Mouse (Mus musculus): ENCODE results near the gene Ttc39b.
A peak's percentile ranks its signal among the peaks of the same experiment; 100 is the strongest.

Gene Ttc39b

GRCm38 (mm10) chr4:83323910-83324684, at the start of gene Ttc39b:
Gene Ttc39b (minus strand): TSS chr4:83324255.
- DNase-seq = peak; percentile 100

- DNase-seq = no peak
Measured at GRCm38 (mm10) chr4:83373381-83373780, 49.3 kb upstream of the Ttc39b start.

DNA sequence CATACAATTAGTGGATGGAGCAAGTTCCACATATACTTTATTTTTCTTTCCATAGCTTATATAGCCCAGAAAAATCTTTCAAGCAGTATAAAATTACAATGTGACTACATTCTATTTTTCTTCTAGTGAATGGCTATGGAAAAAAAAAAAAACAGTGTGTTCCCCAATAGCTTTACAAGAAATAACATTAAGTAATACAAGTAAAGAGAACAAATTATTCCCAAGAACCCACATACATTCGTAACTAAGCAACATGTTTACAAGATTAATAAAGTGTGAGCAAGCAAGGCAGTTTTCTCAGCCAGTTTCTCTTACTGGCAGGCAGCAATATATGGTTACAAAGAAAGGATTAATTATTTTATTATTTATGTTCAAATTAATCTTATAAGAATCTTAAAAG, 33.7 kb upstream of the Ttc39b start:
- no peak for DNase-seq

DNA sequence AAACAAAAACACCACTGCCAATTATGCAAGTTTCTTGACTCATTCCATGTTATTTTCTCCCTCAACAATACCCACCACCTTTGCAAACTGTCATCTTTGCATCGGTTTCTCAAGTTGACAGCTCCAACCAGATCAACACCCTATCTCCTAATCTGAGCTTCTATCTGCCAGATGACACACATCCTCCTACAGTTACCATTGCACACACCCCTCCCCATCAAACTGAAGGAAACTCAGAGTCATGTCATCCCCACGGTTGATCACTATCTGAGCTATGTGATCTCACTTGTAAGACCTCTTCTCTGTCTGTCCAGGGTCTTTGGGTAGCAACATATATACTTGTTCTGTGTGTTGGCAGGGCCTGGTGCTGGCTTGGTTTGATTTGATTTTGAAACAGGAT, 30.7 kb upstream of the Ttc39b start:
- no peak for DNase-seq

DNA sequence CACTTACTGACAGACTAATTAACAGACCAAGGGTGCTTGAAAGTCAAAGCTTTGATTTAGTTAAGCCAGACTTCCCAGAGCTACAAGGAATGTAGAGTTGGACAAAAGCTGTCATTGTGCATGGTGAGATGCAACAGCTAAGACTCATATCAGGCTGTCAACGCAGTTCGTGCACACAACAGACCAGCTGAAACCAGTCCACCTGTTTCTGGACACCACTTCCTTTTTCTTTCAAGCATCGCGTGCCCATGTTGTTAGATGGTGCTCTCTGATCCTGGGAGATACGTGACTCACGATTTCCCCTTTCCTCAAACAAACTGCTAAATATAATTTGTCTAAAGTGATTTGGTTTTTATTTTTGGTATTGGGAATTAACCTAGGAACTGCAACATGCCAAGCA, 29.9 kb upstream of the Ttc39b start:
- no peak for DNase-seq

GRCm38 (mm10) chr4:83353276-83353675, 29.2 kb upstream of the Ttc39b start:
- DNase-seq = no peak

DNA sequence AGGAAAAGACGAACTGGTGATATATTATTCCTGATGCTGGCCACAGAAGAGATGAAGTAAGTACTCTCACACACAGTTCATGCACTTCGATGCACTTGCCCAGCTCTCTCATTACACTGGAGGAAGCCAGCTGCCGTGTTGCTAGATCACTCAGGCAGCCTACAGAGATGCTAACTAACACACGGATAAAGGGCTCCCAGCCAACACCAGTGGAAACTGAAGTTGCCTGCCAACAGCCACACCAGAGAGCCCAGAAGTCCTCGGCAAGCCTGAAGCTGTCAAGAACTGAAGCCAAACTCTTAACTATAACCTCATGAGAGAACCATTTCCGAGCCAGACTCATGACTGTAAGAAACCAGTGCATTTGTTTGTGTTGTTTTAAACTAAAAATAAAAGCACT, 26.7 kb upstream of the Ttc39b start:
- DNase-seq = peak; percentile 92

GRCm38 (mm10) chr4:83348970-83349369, 24.9 kb upstream of the Ttc39b start:
- no peak for DNase-seq

DNA sequence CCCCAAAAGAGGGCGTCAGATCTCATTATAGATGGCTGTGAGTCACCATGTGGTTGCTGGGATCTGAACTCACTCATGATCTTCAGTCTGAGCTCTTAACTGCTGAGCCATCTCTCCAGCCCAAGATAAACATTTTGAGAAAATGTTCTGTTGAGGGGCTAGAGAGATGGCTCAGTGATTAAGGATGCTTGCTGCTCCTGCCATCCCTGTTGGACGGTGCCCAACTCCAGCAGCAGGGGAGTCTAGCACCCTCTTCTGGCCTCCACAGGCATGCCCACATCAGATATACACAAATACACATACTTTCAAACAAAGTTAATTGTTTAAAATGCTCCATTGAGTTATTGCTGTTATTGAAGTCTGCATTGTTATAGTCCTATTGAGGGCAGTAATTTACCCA, 19.8 kb upstream of the Ttc39b start:
- peak; percentile 31 for DNase-seq

DNA sequence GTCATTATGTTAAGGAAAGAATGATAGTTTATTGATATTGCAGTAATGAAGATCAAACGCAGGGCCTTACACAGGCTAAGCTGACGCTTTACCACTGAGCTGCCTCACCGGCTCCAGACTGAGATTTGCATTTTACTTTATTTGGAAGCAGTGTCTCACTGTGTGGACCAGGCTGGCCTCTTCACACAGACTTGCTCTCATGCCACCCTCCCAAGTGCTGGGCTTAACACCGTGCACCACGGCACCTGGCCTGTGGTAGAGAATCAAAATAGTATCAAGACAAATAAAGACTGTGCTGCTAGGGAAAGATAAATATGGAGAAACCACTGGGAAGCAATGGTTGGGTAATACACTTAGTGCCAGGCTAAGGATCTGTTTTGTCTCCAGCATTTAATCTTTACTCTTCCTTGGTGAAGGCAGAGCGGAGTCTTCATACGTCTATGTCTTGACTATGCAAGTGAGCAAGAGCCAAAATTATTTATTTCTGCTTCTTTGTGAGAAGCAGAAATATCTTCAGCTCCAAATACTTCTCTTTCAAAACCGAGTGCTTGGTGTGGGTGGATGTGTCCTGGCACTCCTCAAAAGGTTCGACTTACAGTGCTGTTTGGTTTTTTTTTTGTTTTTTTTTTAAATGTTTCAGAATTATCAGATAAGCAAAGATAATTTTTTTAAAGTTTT, 19.2 kb upstream of the Ttc39b start:
- DNase-seq = no peak

DNA sequence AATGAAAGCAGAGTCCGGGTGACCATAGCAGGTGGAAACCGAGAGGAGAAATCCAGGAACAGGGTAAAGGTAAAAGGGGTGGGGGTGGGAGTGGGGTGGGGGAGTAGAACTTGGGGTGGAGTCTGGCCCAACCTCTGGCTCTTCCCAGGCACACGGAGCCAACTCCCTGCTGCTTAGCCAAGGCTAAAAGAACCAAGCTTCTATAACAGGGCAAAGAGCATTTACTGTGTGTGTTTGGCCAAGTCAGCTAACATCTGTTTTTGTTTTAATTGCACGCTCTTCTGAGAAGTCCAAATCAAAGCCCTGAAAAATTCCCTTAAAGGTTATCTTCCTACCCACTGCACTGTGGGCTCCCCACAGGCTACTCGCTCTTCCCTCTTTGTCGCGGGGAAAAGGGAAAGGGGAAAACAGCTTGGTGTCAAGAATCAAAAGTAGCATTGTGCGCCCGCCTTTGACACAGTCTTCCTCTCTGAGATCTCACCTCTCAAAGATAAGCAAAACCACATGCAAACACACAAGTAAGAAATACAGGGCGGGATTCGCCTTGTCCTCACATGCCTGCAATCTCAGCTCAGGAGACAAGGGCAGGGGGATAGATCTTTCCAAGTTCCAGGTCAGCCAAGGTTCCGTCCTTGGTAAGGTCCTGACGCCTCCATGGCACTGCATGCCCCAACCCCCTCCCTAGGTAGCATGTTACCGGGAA, 18.4 kb upstream of the Ttc39b start:
- no peak for DNase-seq

GRCm38 (mm10) chr4:83339393-83339792, 15.3 kb upstream of the Ttc39b start:
- DNase-seq = no peak

GRCm38 (mm10) chr4:83337717-83338116, 13.7 kb upstream of the Ttc39b start:
- no peak for DNase-seq

GRCm38 (mm10) chr4:83330369-83330768, 6.3 kb upstream of the Ttc39b start:
- no peak for DNase-seq

GRCm38 (mm10) chr4:83329615-83330014, 5.6 kb upstream of the Ttc39b start:
- DNase-seq = no peak

DNA sequence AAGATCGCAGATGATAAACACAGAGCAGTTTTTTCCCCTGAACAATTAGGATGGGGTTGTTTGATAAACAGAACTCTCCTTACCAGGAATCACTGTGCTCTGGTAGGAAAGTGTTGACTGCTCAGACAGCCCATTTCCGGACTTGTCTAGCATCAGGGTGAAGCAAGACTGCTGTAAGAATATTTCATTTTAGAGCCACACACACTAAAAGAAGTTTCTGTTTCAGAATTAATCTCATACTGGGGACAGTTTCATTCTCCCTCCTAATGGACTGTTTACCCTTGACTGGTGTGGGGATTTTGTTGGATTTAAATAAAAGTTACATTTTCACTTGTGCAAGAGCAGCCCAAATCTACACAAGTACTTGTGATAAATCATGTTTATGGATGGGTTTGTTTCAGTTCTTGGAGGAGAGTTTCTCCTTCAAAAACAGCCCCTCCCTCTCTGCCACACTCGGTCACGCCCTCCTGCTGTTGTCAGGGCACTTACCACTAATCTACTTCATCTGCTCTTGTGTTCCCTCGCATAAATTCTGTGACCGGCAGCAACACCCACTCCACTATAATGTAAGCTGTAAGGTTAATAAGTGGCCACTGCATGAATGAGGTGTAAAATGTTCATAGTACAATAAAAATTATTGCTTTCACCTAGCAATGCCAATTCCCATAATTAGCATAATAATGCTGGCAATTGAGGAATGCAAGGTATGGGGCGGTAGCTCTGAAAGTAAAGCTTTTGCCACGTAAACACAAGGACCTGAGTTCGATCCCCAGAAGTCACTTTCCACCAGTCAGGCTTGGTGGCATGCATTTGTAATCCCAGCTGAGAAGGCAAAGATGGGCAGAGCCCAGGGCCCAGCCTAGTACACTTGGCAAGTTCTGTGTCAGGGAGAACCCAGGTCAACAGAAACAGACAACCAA, 4.2 kb upstream of the Ttc39b start:
- DNase-seq = peak; percentile 38

GRCm38 (mm10) chr4:83327526-83327925, 3.5 kb upstream of the Ttc39b start:
- no peak for DNase-seq

- DNase-seq = no peak
Measured at GRCm38 (mm10) chr4:83325366-83325765, 1.3 kb upstream of the Ttc39b start.

DNA sequence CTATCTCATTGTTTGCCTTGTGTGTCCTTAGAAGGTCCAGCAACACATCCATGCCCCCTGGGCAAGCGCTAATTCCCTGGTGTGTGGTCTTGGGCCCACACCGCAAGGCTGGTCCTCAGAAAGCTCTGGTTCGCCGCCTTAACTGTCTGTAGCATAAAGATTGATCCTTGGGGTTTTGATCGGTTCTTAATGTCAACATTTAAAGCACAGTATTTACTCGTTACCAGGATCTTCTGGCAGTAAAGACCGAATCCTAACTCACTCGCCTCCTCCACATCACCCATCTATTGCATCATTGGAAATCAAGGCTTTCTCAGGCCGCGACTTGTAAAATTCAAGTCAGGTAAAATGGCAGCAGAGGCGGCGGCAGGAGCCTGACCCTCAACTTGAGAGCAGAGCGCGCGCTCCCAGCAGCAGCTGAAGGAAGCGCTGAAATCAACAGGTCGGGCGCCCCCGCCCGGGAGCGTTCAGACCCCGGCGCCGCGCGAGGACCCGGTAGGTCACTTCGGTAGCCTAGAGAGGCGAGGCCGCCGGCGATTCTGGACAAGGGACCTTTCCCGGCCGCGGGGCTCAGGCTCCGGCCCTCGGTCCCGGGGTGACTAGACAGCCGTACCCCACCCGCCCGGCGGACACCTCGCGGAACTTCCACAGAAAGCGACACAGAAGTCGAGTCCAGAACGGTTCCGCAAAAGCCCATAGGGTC, 703 bp downstream of the Ttc39b start:
- peak; percentile 88 for DNase-seq

- DNase-seq = no peak
Measured at GRCm38 (mm10) chr4:83319736-83320135, 4.3 kb downstream of the Ttc39b start.

DNA sequence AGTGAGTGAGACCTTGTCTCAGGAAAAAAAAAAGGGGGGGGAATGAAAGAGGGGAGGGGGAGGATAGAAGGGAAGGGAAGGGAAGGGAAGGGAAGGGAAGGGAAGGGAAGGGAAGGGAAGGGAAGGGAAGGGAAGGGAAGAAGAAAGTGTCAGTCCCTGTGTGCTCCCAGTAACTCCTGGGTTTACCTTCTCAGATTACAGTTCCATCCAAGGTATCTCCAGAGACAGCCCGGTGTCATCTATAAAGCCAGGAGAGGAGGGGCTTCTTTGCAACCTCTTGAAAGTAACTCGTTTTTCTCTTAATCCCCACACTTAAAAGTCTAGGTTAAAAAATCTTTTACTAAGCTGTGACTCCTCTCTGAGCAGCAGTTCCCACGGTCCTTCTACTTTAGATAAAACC, 5.3 kb downstream of the Ttc39b start:
- DNase-seq = no peak

DNA sequence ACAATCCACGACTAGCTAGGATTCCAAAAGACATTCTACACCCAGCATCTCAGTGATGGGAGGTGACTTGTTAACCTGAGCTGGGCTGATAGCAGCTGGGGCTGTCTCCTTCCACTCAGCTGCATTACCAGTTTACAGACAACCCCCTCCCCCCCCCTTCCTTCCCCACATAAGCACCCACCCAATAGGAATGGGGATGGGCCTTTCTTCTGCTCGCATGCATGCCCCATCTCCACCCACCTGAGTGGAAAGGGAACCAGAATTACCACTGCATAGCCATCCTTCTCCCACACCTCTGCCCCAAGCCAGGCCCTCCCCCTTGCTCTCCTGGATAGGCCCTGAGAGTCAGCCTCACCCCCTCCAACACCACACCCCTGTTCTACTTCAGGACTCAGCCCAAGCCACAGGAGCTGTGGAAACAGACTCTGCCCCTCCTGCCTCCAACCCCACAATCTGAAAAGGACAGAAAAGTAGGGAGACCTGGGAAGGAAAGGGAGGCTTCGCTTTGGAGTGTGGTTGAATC, 6.2 kb downstream of the Ttc39b start:
- DNase-seq = no peak

Measured in lung, postnatal 10 days (tissue).